Mouse (Mus musculus): ENCODE results near the gene Rptor.

Gene Rptor

GRCm38 (mm10) chr11:119784672-119785341 is 182.1 kb downstream of the Rptor start:
- CTCF ChIA-PET = no interaction called here

- CTCF ChIA-PET = no interaction called here
Measured at GRCm38 (mm10) chr11:119785661-119786384, 183.1 kb downstream of the Rptor start.

- CTCF ChIA-PET = no interaction called here
Measured at GRCm38 (mm10) chr11:119786385-119786880, 183.7 kb downstream of the Rptor start.

- CTCF ChIA-PET = no interaction called here
Measured at GRCm38 (mm10) chr11:119788488-119788887, 185.8 kb downstream of the Rptor start.

GRCm38 (mm10) chr11:119788919-119789713 is 186.4 kb downstream of the Rptor start:
- CTCF ChIA-PET = interaction anchor here (0.6 kb wide), 2 partner anchors 17 to 1565 kb away, joined by 3 to 6 read pairs; partner anchors contain the start of gene Wdr45b

- CTCF ChIA-PET = interaction anchor here (0.6 kb wide), 1 partner anchor 59 kb away, joined by 3 read pairs; no protein-coding TSS in a partner anchor
Measured at GRCm38 (mm10) chr11:119791923-119792564, 189.3 kb downstream of the Rptor start.

- CTCF ChIA-PET = no interaction called here
Measured at GRCm38 (mm10) chr11:119793378-119793777, 190.7 kb downstream of the Rptor start.

GRCm38 (mm10) chr11:119794020-119794419 is 191.3 kb downstream of the Rptor start:
- CTCF ChIA-PET = no interaction called here

- CTCF ChIA-PET = no interaction called here
Measured at GRCm38 (mm10) chr11:119794671-119795070, 192.0 kb downstream of the Rptor start.

GRCm38 (mm10) chr11:119796406-119796805 is 193.7 kb downstream of the Rptor start:
- CTCF ChIA-PET = no interaction called here

- CTCF ChIA-PET = no interaction called here
Measured at GRCm38 (mm10) chr11:119796846-119797245, 194.1 kb downstream of the Rptor start.

GRCm38 (mm10) chr11:119799536-119799935 is 196.8 kb downstream of the Rptor start:
- CTCF ChIA-PET = no interaction called here

GRCm38 (mm10) chr11:119801855-119802254 is 199.2 kb downstream of the Rptor start:
- CTCF ChIA-PET = no interaction called here

GRCm38 (mm10) chr11:119802947-119803346 is 200.2 kb downstream of the Rptor start:
- CTCF ChIA-PET = no interaction called here

GRCm38 (mm10) chr11:119804392-119804791 is 201.7 kb downstream of the Rptor start:
- CTCF ChIA-PET = no interaction called here

- CTCF ChIA-PET = interaction anchor here (0.6 kb wide), 1 partner anchor 16 kb away, joined by 3 read pairs; no protein-coding TSS in a partner anchor
Measured at GRCm38 (mm10) chr11:119805112-119805750, 202.5 kb downstream of the Rptor start.

GRCm38 (mm10) chr11:119806539-119806938 is 203.8 kb downstream of the Rptor start:
- CTCF ChIA-PET = no interaction called here

GRCm38 (mm10) chr11:119807431-119808031 is 204.8 kb downstream of the Rptor start:
- CTCF ChIA-PET = no interaction called here

- CTCF ChIA-PET = no interaction called here
Measured at GRCm38 (mm10) chr11:119808647-119809280, 206.1 kb downstream of the Rptor start.

- CTCF ChIA-PET = no interaction called here
Measured at GRCm38 (mm10) chr11:119809309-119809708, 206.6 kb downstream of the Rptor start.
